Mouse (Mus musculus) stomach, postnatal 0 days (tissue): ENCODE measurements around the gene Dpm1.

Source experiments
- CTCF ChIP-seq: IDR thresholded peaks from 2 replicates; pipeline ENCODE4 v1.5.1; 2016; ENCODE audit warnings: antibody characterized with exemption, low read depth, mild to moderate bottlenecking, moderate library complexity
- EP300 ChIP-seq: optimal IDR thresholded peaks from 2 replicates; pipeline ENCODE3; 2016; ENCODE audit warnings: antibody characterized with exemption

DNA sequence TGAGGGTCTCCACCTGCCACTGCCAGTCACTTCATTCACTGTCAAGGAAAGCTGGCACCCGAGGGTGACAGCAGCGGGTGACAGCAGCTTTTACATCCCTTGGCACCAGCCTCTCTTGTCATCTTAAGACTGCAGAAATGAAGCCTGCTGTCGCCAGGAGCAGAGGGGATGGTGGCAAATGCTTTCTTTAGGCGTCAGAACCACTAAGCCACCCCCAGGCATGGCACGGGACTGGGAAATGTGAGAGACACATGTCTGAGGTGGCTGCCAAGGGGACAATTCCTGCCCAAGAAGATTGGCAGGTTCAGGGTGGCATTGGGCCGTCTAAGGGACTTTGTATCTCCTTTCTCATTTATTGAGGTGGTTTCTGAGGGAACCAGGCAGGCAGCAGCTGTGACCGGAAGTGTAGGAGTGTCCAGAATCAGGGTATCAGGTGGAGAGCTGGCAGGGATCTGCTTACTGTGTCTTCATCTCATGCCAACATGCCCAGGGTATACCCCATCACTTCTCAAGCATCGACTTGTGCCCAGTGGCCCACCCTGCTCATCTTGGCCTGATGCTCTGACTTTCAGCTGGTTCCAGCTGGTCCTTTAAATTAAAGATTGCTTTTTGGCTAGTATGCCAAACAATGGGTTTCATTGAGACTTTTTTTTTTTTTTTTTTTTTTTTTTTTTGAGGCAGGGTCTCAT, 17.9 kb upstream of the Dpm1 start:
- TF ChIP-seq CTCF (no peak), EP300 (no peak)
